Mouse (Mus musculus): ENCODE measurements around the gene Nsun4. TPM values are rescaled to one million over a fixed set of nuclear protein-coding genes. Genes with fewer than 3 reads are reported as not detected.
A peak's percentile ranks its signal among the peaks of the same experiment; 100 is the strongest.

Nsun4 gene
- total RNA-seq, 2 experiments from 2014 or later: 12.4 to 12.9 TPM

DNA sequence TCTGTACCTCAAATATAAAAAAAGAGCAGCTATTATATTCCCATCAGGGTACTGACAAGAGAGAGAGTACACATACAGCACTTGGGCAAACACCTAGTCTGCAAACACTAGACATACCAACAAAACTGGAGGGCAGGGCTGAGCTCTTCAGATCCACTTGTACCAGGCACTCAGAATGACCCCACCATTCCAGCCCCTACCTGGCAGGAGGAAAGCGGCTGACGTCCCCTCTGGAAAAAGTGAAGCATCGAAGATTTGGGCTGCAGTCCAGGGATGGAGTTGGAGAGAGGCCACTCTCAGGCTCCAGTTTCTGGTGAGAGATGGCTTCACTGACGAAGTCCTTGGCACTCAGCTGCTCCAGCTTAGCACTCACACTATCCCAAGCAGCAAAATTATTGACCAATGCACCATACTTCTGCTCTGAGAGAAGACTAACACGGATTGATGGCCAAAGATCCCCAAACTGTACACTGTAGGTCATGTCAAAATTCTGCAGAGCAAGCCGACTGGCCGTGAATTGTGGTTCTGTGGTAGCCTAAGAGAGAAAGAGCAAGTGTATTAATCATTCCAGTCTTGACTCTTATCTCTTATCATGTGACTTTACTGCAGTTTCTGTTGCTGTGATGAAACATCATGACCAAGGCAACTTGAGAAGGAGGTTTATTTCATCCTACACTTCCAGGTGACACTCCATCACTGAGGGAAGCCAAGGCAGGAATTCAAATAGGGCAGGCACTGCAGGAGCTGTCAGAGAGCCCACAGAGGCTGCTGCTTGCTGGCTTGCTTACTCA is 5.4 kb downstream of the Nsun4 start:
- peak; percentile 41 for DNase-seq

DNA sequence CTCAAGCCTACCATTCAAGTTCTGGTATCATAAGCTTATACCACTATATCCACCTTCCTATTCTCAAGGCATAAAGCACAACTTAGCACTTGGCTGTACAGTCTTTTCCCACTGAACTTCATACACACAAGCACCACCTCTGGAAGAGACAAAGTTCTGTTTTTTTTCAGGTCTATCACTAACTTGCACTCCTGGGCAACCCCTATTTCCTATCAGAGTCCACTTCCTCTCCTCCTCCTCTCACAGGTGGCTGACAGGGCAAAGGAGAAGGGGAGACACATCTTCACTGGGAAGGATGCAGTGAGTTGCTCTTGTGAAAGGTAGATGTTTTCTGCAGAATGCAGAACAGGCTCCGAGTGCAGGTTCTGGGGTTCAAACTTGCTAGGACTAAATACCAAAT is 6.0 kb downstream of the Nsun4 start:
- DNase-seq: no peak

DNA sequence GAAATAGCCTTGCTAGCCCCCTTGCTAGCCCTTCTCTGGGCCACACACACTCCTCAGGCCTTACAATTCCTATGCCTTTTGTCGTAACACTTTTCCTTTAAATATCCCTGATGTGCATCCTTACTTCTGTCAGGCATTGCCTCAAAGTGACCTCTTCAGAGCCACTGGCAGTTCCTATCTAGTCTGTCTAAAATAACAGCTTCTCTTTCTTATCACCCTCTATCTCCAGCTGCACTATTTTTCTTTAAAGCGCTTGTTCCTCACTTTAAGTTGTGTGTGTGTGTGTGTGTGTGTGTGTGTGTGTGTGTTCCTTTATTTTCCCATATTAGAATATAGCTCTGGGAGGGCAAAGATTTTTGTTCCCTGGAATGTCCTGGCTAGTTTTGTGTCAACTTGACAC is 7.1 kb downstream of the Nsun4 start:
- no peak for DNase-seq

DNA sequence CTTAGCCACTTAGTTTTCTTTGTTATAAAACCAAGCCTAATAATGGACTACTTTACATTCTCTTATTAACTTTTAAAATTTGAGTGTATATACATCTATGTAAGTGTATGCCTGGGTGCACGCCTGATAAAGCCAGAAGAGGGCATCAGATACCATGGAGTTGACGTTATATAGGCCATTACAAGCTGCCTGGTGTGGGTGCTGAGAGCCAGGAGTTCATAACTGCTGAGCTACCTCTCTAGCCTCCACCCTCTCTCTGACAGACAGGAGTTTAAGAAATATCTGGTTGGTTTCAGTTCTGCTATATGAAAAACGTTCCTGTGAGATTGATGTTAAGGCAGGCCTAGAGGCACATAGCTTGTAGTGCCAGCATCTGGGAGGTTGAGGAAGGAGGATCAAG is 11.5 kb downstream of the Nsun4 start:
- DNase-seq: no peak

DNA sequence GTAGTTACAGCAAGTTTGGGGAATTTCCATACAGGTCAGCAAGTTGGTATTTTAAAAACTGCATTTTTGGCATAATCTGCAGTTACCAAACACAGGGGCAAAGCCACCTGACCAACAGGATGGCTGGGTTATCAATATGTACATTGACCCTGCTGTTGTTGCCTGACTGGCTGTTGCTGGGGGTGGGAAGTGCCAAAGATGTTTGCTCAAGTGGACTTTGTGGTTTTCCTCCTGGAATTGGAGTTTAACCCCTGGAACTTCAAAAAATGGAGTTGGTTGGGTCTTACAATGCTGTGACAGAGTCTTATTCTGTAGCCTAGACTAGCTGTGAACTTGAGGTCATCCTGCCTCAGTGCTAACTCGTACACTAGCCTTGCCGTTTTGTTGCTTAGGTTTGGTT is 13.2 kb downstream of the Nsun4 start:
- no peak for DNase-seq

DNA sequence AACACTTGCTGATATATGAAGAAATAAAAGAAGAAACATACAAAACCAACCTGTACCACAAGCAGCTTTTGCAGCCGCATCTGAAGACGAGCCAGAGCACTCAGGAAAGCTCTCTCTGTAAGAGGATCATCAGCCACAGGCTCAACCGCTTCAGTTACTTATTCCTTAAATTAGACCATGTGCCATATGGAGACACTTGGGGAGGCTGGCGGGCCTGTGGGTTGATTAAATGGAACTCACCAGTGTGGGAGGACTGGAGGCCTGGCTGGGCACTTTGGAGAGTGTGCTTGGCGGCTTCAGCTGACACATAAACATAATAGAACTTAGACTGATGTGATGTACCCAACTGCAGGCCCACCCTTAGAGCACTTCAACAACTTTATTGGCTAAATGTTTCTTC is 20.3 kb downstream of the Nsun4 start:
- no peak for DNase-seq

DNA sequence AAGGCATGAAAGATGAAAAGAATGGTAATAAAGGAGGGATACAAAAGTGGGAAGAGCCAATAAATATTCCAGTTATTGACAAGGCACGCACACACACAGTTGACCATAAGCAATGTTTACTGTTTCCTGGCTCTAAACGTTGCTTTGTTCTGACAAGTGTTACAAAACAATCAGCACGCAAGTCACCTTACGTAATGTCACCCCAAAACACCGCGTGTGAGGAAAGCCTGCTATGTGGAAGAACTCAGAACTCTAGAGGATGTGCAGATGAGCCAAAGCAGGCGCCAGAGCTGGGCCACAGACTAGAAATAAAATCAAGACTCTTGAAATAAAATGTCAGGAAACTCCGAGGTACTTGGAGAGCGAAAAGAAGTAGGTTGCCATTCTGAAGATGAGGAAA is 20.8 kb downstream of the Nsun4 start:
- DNase-seq: no peak

DNA sequence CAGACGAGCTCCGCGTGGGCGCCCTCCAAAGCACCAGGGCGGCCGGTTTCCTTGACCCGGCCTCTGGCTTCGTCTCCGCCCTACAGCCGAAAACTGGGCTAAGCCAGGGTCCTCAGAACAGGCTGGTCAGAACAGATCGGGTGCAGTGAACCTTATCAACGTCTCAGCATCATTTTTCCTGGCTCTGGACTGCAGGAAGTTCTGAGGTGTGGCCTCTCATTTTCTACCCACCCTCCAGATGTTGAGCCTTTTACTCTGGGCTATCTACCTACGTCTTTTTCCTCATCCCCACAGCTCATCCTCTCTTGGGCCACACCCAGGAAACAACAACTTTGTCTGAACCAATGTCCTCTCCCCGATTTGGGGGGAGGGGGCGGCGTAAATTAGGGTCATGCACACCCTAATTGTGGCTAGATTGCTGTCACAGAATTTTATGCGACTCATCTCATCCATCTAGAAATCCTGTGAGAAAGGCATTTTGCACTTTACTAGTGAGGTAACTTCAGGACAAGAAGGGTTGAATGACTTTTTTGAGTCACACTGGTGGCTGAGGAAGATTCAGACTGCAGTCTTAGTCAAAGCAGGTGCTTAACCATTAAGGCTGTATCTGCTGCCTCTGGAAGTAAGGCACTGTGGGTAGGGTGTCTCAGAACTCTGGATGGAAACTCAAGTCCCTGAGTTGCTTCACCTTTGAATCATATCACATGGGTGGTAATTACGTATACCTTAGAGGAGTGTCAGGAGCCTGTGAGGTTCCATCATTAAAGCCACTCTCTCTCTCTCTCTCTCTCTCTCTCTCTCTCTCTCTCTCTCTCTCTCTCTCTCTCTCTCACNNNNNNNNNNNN is 35.6 kb downstream of the Nsun4 start, which contains the start of gene Faah:
Gene Faah (minus strand): TSS at position 25 of the 845 bp plus-strand sequence.
- no peak for DNase-seq

DNA sequence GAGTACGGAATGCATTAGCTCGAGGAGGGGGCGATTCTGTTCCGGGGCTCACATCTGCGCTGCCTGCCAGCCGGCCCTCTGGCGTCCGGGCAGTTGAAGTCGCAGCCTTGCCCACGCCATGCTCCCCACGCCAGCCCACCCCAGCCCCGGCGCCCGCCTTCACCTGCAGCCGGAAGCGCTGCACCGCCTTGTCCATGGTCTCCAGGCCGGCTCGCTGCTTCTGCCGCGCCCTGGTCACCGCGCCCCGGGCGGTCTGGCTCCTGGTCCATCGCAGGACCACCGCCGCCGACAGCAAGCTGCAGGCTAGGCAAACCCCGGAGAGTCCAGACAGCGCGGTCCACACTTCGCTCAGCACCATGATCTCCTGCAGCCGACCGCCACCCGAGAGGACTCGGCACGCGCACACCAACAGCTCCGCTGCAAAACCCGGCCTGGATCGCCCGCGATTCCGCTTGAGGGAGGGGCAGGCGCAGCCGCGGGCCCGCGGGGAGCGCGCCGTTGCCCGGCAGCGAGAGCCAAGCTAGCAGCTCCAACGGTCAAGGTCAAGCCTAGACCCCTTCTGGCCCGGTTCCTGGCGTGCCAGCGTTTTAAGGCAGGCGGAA is 36.3 kb downstream of the Nsun4 start:
- peak; percentile 68 for DNase-seq

DNA sequence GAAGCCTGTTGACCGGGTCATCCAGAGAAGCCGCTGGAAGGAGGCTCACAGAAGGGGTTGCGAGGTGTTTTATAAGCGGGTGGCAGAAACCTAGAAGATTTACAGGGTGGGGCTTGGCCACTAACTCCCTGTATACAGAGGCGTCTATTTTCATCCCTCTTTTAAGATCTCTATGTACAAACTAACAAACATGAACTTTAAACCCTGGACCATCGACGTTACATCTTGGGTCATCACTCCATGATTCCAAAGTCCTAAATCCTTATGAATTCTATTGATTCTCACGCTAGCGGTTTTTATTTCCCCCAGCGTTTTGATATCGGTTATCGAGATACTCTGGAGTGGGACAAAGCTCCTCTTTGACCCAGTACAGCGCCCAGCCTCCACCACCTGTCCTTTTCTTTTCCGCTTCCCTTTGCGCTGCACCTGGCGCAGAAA is 36.8 kb downstream of the Nsun4 start:
- DNase-seq: no peak

DNA sequence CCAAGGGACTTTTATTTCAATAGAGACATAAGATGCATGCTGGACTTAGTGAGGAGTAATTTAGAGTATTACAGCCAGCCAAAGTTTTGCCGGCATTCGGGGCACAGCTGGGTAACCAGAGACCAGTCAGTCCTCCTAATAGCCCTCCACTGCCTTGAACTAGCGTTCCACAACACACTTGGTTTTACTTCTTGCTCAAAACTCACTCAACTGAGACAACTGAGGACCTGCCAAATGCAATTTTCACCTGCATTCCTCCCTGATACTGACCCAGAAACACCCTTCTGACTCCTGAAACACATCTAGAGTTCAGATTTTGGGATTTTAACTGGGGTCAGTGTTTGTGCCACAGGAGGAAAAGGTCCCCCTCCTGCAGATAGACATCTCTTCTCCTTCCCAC is 37.3 kb downstream of the Nsun4 start:
- no peak for DNase-seq

DNA sequence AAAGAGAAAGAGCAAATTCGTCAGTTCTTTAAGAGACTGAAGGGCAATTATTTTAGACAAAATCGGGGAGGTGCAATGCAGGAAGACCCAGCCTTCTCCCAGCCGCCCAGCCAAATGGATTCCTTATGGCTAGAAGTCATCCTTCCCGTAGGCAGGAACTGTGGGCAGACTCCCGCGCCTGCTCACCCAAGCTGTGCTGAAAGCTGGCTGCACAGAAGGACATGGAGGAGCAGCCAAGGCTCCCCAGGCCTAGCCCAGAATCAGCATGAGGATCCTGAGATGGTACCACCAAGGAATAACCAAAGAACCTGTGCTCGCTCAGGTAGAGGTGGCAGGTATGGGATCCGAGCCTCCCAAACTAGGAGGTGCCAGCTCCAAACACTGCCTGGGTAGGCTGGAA is 37.7 kb downstream of the Nsun4 start:
- no peak for DNase-seq

DNA sequence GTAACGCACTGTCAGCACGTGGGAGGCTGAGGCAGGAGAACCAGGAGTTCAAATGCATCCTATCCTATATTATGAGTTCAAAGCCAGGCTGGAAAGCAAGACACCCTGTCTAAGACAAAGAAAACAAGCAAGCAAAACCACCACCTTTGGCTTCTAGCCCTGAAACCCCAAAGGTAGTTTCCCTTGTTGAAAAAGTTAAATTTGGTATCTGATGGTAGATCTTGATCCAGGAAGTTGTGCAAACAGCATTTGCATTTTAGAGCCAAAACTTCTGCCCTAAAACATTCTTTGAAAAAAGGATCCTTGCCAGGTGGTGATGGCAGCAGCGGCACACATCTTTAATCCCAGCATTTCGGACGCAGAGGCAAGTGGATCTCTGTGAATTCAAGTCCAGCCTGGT is 38.2 kb downstream of the Nsun4 start:
- no peak for DNase-seq

DNA sequence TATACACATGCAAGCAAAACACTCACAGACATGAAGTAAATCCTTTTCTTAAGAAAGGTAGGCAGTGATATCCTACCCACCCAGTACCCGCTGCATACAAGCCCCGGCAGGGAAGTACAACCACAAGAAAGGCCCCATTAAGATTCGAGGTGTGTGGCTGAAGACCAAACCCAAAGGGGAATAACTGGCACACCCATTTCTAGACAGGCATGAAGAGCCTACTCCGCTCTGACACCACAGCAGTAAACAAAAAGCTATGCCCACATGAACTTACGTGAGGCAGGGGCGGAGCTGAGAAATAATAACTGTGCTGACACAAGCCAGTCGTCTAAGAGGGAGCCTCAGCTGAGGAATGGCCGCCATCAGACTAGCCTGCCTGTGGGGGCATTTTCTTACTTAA is 43.5 kb downstream of the Nsun4 start:
- DNase-seq: no peak

DNA sequence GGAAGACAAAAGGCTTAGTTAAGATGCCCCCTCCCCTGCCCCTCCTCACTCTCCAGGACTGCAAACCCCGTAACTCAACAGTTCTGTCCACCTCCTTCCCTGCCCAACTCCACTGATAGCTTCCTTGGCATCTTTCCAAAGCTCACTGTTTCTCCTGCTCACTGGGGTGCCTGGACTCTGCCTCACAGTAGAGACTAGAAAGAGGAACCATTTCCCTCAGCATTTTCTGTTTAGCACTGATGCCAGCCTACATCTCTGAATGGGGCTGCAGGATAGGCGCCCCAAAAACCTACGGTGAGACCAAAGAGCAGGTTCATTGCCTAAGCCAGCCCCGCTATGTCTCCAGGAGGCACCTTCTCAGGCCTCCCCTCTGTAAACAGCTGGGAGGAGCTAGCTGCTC is 52.5 kb downstream of the Nsun4 start:
- DNase-seq: no peak

DNA sequence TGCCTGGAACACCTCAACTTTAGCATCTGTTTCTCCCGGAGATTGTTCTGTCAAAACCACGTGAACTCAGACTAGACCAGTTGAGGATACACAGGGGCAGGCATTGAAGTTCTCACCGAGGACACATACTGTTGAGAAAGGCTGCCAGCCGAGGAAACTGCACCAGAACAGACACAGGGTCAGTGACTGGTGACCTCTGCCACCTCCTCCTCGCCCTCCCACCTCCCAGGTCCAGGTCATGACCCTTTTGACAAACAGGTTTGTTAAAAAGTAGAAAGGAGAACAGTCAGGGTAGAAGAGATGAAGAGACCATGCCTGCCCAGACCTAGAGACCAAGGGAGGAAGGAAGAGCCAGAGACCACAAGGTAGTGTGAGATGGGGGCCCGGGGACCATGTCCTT is 53.0 kb downstream of the Nsun4 start:
- DNase-seq: no peak

DNA sequence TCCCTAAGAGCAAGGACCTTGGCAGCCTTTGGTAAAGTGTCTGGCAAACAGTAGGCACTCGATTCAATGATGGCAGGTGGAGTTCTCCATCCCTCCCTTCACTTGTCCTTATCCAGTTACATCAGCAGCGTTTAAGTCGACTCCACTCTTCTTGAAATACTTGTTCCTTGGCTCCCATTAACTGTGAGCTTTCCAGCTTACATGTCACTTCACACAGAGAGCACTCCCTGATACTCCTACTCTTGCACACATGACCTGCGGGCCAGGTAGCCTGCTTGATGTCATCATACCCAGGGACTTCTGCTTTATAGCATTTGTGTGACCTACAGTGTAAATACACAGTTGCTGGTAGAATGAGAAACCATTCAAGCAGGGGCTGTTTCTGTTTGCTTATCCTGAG is 56.9 kb downstream of the Nsun4 start:
- DNase-seq: no peak

DNA sequence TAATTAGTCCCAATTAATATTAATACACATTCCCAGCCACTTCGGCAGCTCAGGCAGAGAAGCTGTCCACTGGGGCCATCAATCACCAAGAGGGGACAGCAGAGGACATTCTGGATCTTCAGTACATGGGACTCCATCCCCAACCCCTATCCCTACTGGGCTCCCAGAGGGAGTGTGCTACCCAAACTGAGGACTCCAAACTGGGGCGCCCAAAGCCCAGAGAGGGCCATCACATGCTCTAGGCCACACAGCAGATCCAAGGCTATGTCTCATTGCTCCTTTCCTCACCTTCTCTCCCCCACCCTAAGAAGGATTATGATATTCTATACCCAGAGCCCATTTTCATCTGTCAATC is 58.3 kb downstream of the Nsun4 start:
- no peak for DNase-seq

DNA sequence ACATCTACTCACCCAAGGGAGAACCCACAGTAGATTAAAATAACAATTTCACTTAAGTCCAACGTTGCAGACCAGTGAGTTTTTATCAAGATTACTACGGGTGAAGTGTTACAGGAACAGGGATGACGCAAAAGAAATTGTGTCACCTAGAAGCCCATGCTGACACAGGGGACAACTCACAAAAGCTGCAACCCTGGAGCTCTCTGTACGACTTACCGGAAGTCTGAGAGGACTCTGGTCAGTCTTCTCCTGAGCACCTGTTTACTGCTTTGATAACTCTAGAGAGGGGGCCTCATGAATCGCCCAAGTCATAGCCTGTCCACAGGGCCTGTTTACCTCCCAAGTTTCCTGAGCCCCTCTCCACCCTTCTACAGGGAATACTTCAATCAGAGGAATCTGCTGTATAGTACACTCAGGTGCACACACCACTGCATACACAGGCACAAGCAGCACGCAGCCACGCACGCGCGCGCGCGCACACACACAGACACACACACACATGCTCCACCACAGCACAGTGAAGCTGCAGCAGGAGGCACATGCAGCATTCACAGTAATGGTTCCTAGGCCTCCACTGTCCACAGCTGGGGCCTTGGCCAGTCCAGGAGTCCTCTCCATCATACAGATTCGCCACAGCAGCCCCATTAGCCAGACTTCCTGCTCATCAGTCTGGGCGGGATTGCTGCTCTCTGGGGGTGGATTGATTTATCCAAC is 58.9 kb downstream of the Nsun4 start:
- DNase-seq: no peak

DNA sequence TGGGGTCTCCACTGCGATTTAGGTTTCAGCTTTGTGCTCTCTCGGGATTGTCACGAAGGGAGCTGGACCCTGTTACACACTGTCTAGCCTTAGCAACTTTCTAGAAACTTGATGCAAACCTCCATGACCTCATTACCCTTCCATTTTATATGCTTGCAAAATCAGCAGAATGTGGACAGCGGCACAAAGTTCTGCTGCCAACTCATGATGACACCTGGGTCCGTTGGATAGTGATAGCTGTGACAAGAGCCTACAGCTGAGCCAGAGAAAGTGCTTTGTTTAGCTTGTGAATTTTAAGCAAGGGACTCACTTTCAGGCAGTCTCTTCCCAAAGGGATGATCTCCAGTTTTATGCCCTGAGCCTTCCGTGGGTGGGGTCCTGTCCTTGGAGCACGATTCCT is 64.3 kb downstream of the Nsun4 start:
- DNase-seq: no peak

DNA sequence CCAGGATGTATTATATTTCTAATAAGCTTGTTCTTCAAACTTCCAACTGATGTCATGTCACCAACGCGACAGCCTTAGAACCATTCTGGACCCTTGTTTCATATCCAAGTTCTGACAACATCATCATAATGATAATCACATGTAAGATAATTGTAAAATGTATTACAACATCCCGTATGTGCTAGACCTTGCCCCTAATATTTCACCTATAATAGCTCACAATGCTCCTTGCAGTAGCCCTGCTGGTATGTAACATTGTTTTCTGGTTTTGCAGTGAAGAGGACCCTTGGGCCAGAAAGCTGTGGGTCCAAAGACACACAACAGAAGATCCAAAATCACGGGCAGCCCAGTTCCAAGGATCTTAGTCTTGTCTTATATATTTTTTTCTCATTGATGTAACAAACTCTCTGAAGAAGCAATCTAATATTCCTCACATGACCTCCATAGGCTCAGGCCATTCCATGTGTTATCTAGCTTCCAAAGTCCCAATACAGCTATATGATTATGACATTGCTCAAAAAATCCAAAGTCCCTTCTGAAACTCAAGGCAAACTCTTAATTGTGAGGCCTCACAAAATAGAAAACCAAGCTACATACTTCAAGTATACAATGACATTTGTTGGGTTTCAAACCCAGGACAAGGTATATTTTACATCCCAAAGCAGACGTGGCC is 65.7 kb downstream of the Nsun4 start:
- no peak for DNase-seq

DNA sequence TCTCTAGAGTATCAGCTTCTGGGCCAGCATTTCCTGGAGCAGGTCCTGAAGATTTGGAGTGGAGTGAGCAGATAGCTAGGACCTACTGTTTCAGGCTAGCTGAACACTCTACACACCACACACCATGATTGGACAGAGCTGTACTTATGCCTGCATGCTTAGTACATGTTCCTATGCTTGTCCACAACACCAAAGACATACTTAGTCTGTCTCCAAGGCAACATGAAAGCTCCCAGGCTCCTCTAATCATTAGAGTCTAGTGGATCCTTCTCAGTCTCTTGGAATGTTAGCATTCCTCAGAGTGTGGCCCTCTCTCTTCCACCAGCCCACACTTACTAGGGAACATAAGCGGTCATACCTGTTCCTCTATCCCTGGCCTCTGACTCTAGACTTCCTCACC is 66.2 kb downstream of the Nsun4 start:
- no peak for DNase-seq

Measured in gastrocnemius, postnatal 10 days (tissue).